Mouse (Mus musculus) left cerebral cortex, postnatal 10 days (tissue): ENCODE data around the gene Gpatch3. TPM values are rescaled to one million over a fixed set of nuclear protein-coding genes. Genes with fewer than 3 reads are reported as not detected.

Experiments used
- DNase-seq, 2 experiments: peaks; one replicate each; pipeline ENCODE4 v3.0.0; 2021 to 2022; ENCODE audit warnings: low spot score in 2 of 2, mixed read lengths in 1 of 2; ENCODE audit errors: extremely low spot score in 1 of 2
- intact Hi-C: fragments of 180-260 bp; cut with DNase I; formaldehyde crosslinking; loops from one replicate; pipeline ENCODE4 v1.15.1; 2025
- total RNA-seq, 2 experiments: library from RNA; stranded (reverse); gene quantifications; 2 replicates each; pipeline ENCODE4 v1.2.3; 2021

Gpatch3 gene
- total RNA-seq, 2 experiments from 2014 or later = 6.7 TPM

DNA sequence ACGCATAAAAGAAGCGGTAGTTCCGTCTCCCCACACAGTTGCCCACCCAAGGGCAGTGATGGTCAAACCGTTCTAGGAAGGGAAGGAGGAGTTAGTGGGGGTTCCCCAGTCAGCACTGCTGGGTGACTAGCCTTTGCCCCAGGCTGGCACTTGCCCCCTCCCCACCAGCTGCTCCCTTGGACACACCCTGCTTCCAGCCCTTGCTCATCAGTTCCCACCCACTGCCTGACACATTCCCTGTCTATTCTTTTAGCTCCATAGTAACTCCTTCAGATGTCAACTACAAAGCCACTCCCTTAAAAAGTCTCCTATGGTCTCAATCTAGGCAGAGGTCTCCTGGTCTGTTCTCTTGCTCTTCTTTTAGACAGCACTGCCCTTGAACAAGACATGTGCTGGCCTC lies 39.3 kb downstream of the Gpatch3 start:
- no peak for DNase-seq
- intact Hi-C loops = no loop called here

DNA sequence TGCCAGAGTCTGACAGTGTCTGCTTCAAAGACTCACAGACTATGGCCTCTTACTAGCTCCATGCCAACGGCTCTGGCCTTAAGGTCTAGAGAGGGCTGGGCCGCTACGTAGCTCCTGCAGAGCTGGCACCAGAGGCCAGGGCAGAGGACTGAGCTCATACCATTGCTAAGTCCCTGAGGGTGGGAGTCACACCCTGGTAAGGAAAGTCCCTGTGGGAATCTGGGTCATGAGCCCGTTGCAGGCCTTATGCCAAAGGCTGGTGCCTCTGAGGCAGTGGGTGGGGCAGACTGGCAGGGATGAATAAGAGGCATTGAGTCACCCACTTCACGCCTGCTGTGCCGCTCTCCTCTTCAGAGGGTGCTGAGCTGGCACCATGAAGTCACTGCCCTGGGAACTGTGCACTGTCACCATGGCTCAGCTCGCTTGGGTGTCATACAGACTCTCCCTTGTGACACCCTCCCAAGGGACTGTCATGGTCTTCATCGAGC lies 39.8 kb downstream of the Gpatch3 start:
- intact Hi-C loops = no loop called here
- no peak for DNase-seq

DNA sequence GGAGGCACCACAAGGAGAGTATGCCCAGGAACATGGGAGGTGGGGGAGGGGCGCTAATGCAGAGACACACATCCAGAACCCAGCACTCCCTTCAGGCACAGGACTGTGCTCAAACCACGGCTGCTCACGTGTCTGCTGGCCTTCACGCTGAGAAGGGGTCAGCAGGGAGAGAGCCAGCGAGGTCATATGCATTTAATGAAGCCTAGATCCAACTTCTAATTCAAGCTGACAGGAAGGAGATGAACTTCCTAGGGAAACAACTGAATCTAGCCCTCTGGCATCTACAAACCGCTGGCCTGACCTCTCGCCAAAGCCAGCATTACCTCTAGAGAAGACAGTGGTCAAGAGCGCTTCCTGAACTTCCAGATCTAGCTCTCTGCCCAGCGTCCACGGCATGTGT lies 40.9 kb downstream of the Gpatch3 start:
- DNase-seq = no peak
- intact Hi-C loops = no loop called here

DNA sequence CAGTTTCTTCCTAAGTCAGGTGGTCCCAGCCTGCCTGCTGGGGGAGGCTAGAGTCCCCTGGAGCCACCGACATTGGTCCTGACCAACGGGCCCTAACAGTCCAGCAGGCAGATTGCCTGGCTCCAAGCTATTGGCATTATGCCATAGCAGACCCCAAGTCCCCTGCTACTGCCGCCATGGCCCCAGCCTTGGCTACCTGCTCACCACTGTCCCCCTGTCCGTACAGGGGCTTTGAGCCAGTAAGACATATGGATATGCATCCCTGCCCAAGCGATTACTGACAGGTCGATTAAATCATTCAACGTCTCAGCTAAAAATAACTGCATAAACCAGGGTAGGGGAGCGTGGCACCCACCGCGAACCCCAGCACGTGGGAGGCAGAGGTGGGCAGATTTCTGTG lies 43.4 kb downstream of the Gpatch3 start:
- DNase-seq = no peak
- intact Hi-C loops = no loop called here

DNA sequence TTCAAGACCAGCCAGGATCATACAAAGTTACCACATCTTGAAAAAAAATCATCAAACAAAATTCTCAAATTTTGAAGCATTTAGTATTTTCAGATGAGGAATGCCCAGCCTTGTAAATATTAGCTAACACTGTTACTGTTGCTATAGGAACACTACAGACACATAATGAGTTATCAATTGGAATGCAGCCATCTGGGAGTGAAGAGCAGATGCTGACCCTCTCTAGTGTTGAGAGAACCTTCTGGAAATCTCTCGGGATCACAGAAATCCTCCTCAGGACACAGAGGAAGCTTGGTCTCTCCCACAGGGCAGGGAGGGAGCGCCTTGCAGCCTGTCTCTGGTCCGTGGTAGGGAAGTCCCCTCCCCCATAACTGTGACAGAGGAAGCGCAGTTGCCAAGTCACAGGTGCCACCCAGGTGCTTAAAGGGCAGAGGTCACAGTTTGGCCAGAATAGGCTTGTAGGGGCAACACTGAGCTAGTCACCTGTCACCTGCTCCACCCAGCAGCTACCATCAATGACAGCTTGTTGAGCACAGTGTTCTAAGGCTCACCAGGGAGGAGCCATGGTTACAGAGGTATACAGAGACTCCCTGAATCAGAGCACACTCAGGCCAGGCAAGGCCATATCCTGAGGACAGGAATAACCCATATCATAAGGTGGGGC lies 45.1 kb downstream of the Gpatch3 start:
- DNase-seq = no peak
- intact Hi-C loops = no loop called here

DNA sequence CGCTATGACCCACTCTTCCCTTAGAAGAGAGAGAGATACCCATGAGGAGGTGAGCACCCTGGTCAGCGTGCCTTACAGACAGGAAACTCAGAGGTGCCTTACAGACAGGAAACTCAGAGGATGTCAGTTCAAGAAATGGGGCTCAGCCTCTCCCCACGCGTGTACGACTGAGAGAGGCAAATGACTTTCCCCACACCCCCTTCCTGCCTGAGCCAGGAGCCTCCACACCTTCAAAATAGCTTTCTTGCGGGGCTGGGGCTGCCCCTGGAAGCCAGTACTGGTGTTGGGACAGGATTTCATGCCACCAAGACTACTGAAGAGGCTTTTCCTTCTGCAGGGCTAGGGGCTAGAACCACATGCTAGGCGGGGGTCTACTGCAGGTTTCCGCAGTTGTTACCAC lies 46.1 kb downstream of the Gpatch3 start:
- no peak for DNase-seq
- intact Hi-C loops = no loop called here

DNA sequence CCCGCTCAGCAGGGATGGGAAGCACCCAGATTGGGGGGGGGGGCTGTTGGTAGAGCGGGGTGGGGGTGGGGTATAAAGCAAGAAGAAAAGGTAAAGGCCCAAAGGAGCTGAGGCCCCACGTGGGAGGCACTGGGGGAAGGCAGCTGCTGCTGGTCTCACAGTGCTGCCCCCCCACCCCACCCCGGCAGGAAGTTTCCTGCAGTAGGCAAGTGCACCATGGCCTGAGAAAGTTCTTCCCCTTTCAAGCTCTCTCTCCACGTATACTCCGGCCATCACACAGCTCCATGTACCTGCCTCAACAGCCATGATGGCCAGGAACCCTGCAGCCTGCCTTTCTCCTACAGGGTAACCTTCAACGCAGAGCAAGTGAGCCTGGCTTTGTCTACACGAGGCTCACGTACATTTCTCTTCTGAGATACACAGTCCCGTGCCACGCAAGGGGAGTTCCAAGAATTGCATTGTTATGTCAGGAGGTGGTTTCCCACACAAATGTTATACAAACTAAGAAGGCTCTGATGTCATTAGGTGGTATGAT lies 47.7 kb downstream of the Gpatch3 start:
- DNase-seq = no peak
- intact Hi-C loops = no loop called here

DNA sequence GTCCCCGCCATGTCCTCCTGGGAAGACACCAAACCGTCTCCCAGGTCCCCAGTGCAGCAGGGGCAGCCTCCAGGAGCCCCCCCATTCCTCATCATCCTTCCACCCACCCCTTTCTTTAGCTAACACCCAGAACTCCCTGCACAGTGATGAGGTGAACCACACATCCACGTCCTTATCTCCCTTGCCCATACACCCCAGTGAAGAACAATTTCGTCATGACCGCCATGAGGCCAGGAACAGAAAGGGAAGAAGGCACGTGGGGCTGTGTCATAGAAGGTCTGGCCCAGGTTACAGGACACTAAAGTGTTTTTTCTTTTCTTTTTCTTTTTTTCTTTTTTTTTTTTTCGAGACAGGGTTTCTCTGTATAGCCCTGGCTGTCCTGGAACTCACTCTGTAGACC lies 50.3 kb downstream of the Gpatch3 start:
- intact Hi-C loops = no loop called here
- no peak for DNase-seq

DNA sequence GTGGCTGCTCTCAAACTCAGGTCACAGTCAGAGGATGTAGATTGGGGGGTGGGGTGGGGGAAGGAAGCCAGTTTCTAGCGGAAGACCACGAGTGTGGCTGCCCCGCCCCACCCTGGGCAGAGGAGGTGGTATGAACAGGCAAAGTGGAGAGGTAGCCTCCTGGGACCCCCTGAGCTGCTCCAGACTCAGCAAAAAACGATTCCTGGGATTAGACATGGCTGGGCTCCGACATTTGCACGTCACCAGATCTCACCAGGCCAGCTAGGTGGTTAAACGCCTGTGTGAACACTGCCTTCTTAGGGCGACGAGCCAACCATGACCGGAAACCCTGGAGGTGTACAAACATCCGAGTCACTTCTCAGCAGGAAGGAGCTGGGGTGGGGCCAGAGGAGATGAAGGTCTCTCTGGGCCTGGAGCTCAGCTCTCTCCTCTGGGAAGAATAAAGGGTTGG lies 51.1 kb downstream of the Gpatch3 start:
- intact Hi-C loops = no loop called here
- peak in 1 of 2 experiments; percentile 91 for DNase-seq

DNA sequence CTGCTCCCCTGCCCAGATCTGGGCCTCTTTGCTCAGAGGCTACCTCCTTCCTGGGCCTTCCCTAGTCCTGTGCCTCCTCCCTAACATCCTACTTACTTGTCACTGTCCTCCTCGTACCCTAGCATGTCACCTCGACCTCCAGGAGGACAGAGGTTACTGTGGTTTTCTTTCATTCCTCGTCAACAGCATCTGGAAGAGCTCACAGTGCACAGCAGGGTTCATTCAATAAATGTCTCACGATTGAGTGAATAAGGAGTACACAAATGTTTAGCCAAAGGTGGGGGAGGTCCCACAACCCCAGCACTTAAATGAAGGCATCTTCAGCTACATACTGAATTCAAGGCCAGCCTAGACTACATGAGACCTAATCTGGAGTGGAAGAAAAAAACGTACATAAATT lies 51.7 kb downstream of the Gpatch3 start:
- DNase-seq = no peak
- intact Hi-C loops = no loop called here

DNA sequence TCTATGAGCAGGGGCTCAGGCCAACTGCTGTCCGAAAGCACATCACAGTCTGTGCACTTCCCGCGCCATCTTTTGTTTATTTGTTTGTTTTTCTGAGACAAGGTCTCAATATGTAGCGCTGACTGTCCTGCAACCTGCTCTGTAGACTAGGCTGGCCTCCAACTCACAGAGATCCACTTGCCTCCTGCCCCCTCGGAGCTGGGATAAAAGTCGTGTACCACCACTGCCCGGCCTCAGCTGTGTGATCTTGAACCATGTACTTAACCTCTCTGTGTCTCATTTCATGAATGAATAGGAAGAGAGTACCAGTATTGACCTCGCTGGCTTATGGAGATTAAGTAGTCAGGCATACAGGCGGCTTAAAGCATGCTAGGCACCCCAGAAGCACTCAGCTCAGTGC lies 52.1 kb downstream of the Gpatch3 start:
- intact Hi-C loops = no loop called here
- DNase-seq = no peak

DNA sequence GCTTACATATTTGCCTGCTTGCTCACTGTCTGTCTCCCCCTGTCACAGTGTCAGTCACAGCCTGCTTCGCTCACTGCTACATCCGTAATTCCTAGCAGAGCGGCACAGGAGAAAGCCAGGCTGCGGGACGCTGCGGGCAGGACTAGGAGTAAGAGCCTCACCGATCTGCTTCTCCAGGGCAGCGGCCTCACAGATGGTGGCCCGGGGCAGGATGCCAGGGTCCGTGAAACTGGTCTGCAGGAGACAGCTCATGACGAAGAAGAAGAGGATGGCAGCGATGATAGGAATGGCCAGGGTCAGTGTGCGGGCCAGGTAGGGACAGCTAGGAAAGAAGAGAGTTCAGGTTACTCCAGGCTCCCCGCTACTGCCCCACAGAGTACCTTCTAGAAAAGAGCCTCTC lies 52.5 kb downstream of the Gpatch3 start:
- no peak for DNase-seq
- intact Hi-C loops = no loop called here

DNA sequence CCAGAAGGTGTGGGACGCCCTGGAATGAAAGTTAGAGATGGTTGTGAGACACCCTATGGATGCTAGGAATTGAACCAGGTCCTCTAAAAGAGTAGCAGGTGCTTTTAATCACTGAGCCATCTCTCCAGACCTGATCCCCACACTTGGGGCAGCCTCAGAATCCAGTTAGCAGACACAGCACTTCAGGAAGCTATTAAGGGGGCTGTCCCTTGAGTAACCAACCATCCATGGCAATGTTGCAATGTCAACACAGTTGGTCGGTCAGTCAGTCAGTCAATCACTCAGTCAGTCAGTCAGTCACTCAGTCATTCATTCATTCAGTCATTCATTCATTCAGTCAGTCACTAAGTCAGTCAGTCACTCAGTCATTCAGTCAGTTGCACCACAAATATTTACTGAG lies 54.0 kb downstream of the Gpatch3 start:
- no peak for DNase-seq
- intact Hi-C loops = no loop called here

DNA sequence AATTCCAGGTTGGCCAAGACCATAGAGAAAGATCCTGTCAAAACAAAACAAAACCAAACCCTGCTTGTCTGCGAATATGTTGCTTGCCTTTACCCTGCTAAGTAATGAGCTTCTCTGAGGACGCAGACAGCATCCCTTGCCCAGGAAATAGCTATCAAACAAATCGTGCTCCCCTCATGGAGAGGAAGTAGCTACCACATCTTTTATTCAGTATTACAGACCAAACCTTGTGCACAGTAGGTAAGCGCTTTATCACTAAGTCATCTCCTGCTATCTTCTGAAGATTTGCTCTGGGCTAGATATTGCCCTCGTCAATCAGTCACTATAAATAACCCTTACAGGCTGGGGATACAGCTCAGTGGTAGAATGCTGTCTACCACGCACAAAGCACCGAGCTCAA lies 54.6 kb downstream of the Gpatch3 start:
- intact Hi-C loops = no loop called here
- no peak for DNase-seq

DNA sequence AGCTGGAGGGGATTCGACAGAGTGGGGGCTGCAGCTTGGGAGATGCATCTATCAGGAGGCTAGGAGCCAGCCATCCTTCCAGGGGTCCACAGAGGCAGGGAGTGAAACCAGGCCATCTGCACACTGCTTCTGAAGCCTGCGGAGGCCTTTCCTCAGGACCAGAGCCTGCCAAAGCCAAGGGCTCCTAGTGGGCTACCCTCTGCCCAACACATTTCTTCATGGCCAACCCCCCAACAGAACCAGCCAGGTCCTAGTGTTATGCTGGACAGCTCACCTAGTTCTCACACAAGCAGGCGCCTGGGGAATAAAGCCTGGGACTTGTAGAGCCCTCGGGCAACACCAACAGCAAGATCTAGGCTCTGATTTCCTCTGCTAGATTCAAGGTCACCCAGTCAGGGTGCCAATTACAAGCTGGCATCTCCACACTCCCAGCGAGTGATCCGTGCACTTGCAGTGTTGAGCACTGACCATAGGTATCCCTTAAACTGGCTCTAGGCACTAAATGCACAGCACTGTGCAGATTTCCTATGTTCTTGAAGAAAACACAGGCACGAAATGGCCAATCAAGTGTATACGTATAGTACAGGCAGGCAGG lies 55.9 kb downstream of the Gpatch3 start:
- intact Hi-C loops = no loop called here
- DNase-seq = no peak

DNA sequence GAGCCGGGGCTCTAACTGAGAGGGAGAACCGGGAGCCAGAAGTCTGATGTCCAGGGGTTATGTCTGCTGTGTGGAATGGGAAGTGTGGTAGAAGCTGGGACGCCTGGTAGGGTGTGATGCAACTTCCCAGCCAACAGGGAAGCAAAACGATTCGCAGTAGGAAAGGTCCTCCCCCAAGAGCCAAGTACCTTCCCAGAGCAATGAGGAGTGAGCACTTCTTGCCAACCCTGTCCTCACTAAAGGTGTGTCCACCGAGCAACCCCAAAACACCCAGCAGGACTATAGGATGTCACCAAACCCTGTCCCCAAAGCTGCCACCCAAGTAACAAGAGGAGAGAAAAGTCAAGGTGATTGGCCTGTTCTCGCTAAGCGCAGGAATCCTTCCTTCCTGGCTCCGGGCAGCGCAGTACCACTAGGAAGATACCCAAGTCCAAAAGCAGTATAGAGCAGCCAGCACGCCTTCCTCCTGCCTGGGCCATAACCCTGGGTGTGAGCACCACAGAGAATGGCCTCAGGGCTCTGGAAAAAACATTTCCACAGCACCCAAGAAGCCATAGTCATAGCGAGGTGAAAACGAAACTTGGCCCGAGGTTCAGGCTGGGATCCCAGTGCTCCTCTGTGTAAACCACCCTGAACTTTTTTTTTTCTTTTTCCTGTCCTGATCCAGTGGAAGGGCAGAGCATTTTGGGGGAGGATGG lies 56.7 kb downstream of the Gpatch3 start:
- intact Hi-C loops = no loop called here
- DNase-seq = no peak

DNA sequence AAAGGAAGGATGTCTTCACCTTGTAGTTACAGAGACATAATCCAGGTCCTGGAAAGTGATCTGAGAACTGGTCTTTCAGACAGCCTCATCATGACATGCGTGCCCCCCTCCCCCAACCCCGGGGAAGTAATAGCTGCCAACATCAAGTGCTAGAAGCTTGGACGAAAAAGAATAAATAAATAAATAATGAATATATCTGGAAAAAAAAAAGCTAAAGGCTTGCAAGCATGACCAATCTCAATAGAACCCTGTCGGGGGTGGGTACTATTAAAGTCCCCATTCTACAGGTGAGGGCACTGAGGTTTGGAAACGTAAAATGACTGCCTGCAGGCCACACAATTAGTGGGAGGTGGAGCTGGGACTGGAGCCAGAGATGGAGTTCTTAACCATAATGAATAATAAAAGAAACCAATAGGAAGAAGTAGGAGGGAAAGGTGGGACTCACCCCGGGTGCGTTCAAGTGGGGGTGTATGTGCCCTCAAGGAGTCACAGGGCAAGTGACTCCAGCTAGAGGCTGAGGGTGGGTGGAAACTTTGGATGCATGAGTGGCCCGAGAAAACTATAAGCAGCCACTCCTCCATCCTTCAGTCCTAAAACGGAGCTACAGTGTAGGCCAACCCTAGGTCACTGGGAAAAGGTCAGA lies 57.3 kb downstream of the Gpatch3 start:
- intact Hi-C loops = no loop called here
- DNase-seq = no peak

DNA sequence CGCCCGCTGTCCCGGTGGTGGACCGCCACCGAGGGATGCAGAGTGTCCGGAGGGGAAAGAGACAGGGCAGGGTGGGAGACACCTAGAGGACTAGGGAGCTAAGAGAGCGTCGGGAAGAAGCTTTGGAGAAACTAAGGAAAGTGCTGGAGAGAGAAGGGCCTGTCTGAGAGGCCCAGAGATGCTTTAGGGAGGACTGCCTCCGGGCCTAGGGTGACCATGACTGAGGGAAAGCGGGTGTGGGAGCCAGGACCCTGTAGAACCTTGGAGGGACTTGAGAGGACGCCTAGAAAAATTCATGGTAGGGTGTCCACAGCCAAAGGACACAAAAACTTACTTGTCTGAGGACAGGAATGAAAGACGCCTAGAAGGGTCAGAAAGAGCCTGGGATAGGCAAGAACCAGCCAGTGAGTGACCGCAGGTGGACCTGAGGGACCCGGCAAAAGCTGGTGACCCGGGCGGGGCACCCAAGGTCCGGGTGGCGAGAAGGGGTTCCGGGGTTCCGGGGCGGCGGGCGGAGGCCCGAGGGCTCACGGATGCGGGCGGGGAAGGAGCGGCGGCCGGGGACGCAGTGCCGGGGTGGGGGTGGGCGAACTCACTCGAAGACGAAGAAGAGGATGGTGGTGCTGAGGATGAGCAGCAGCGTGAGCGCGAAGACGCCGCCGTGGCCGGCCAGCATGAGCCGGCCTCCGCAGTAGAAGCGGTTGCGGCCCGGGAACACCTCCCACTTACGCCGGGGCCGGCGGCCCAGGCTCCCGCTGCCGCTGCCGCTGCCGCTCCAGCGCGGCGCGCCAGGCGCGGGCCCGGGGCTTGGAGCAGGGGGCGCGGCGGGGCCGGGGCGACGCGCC lies 58.2 kb downstream of the Gpatch3 start:
- intact Hi-C loops = no loop called here
- peak in 1 of 2 experiments; percentile 52 for DNase-seq
